Mouse (Mus musculus) cerebellum, adult 2 months (tissue): ENCODE data around the gene B3gnt9. TPM values are rescaled to one million over a fixed set of nuclear protein-coding genes. Genes with fewer than 3 reads are reported as not detected.

Experiments
- DNase-seq, 2 experiments: peaks; one replicate each; pipeline ENCODE4 v3.0.0; 2021
- H3K27ac ChIP-seq: fragments of 200-500 bp; 2 replicates; pipeline ENCODE4 v1.5.1; 2012; ENCODE audit warnings: low read length, control low read depth, inconsistent platforms; ENCODE audit not compliant: insufficient read depth
- H3K27me3 ChIP-seq: fragments of 200-500 bp; 2 replicates; pipeline ENCODE4 v1.6.1; 2012; ENCODE audit warnings: inconsistent platforms, mild to moderate bottlenecking, low read length, moderate library complexity; ENCODE audit not compliant: control insufficient read depth, insufficient read depth
- H3K4me1 ChIP-seq: fragments of 200-500 bp; 2 replicates; pipeline ENCODE4 v1.6.1; 2011; ENCODE audit warnings: low read length; ENCODE audit not compliant: control insufficient read depth, insufficient read depth
- H3K4me3 ChIP-seq: fragments of 200-500 bp; replicated peaks from 2 replicates; pipeline ENCODE3; 2011; ENCODE audit warnings: mild to moderate bottlenecking, low read depth, low read length, control low read depth; ENCODE audit not compliant: insufficient read depth
- CTCF ChIP-seq: fragments of 200-500 bp; IDR thresholded peaks from 2 replicates; pipeline ENCODE4 v1.5.1; 2011; ENCODE audit warnings: low read depth, mild to moderate bottlenecking, control low read depth, low read length, moderate library complexity, borderline replicate concordance; ENCODE audit not compliant: insufficient read depth
- POLR2A ChIP-seq: fragments of 200-500 bp; IDR thresholded peaks from 2 replicates; pipeline ENCODE4 v1.6.1; 2011; ENCODE audit warnings: low read length, control low read depth, borderline replicate concordance; ENCODE audit not compliant: insufficient read depth
- WGBS: fragments of 180-500 bp; shearing (Covaris S2); methylation state at CpG from one replicate; pipeline ENCODE4 v1.1.7; 2018; 5-methylcytosine and 5-hydroxymethylcytosine counted together
- polyA plus RNA-seq: library from polyadenylated mRNA; depleted of rRNA; stranded (reverse); fragments of >200 nt; gene quantifications from 2 replicates; pipeline ENCODE4 v1.2.3, GENCODE M21; 2012

B3gnt9 gene
- polyA plus RNA-seq, 1 experiment = 6.3 TPM

- H3K4me1 ChIP-seq = peaks cover 9% of the 10 kb centered on the region
- peak; percentile 94 for DNase-seq
- no peaks in the 10 kb centered on the region; the same call in 1 of the 2 replicates for H3K27me3 ChIP-seq
- TF ChIP-seq CTCF (no peak; the same call in 1 of the 2 replicates), POLR2A (peak; percentile 27; the same call in 1 of the 2 replicates)
- no peak overlapping the region for H3K27ac ChIP-seq
- peak overlapping the region; percentile 57 for H3K4me3 ChIP-seq
- 2% methylated on average over 28 of the region's 28 CpGs for WGBS
Observed at GRCm38 (mm10) chr8:105278911-105279334, 24.0 kb upstream of the B3gnt9 start.

DNA sequence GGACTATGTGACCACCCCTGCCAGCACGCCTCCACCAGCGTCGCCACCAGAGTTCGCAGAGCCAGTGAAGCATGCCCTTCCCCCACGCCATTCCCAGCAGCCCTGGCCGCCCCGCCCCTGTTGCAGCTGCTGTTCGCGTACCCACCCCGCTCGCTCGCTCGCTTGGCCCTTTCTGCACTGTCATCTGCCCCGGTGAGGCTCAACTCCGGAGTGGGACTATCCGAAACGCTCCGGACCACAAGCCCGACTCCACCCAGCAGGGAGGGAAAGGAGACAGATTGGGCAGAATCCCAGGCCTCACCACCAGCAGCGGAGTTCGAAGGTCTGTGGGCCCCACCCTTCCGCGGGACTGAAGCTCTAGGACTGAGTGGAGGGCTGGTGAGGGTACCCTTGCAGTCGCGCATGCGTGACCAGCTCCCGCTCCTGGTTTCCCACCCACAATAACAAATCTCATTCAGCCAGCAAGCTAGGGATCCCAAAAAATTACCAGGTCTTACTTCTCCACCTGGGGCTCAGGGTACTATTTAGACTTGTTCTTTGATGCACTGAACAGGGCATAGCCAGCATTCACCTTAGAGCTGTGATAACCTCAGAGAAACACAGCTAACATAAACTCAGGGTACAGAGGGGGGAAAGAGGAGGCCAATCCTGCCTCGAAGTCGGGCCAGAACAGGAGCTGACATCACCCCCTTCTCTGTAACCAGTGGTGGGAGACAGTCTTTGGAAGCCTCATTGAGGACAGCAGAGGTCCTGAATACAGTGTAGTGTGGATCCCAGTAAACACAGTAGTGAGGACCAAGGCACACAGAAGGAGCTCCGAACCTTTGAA, 21.6 kb upstream of the B3gnt9 start:
- H3K27me3 ChIP-seq = no peaks in the 10 kb centered on the region; the same call in 1 of the 2 replicates
- peaks cover 3% of the 10 kb centered on the region for H3K4me1 ChIP-seq
- no peak for TF ChIP-seq POLR2A
- no peak for TF ChIP-seq CTCF
- H3K27ac ChIP-seq = no peak overlapping the region
- peak overlapping the region; percentile 24 for H3K4me3 ChIP-seq
- WGBS = 14% methylated on average over 30 of the region's 30 CpGs
- DNase-seq = no peak

DNA sequence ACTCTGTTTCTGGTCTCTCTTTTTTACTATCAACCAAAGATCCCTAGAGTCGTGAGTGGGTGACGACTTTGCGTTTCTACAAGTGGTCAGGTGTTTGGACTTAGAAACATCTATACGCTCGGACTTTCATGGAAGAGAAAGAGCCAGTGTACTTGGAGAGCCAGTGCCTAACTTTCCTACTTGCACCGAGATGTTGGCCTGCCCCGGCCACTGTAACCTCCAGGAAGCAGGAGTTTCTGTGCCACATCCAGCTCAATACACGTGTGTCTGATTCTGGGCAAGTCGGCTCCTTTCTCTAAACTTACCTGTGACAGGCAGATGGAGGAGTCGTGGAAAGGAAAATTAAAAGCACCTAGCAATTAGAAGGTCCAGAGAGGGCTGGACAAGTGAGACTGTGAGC, 20.9 kb upstream of the B3gnt9 start, which contains the start of gene Nol3:
Nol3 (plus strand) TSS at position 301 of the 400 bp plus-strand sequence.
- Histone ChIP-seq H3K27ac (no peak within 1 kb of the TSS), H3K4me1 (peaks cover 3% of the 10 kb centered on the region), H3K4me3 (peak within 1 kb of the TSS; percentile 24), H3K27me3 (no peaks in the 10 kb centered on the region; the same call in 1 of the 2 replicates)
- TF ChIP-seq POLR2A (no peak), CTCF (no peak)
- WGBS = 9% methylated on average over 10 of the region's 10 CpGs
- no peak for DNase-seq

- no peak for DNase-seq
- 15% methylated on average over 11 of the region's 11 CpGs for WGBS
- Histone ChIP-seq H3K4me1 (peaks cover 3% of the 10 kb centered on the region), H3K4me3 (no peak overlapping the region), H3K27me3 (no peaks in the 10 kb centered on the region; the same call in 1 of the 2 replicates), H3K27ac (no peak overlapping the region)
- TF ChIP-seq POLR2A (no peak), CTCF (no peak)
Observed at GRCm38 (mm10) chr8:105275387-105275786, 20.4 kb upstream of the B3gnt9 start.

GRCm38 (mm10) chr8:105270916-105271186, 15.9 kb upstream of the B3gnt9 start:
- Histone ChIP-seq H3K27me3 (no peaks in the 10 kb centered on the region; the same call in 1 of the 2 replicates), H3K27ac (no peak overlapping the region), H3K4me3 (no peak overlapping the region), H3K4me1 (peaks cover 3% of the 10 kb centered on the region; the same call in 1 of the 2 replicates)
- WGBS = 22% methylated on average over 11 of the region's 11 CpGs
- no peak for DNase-seq
- TF ChIP-seq CTCF = no peak
- no peak for TF ChIP-seq POLR2A

DNA sequence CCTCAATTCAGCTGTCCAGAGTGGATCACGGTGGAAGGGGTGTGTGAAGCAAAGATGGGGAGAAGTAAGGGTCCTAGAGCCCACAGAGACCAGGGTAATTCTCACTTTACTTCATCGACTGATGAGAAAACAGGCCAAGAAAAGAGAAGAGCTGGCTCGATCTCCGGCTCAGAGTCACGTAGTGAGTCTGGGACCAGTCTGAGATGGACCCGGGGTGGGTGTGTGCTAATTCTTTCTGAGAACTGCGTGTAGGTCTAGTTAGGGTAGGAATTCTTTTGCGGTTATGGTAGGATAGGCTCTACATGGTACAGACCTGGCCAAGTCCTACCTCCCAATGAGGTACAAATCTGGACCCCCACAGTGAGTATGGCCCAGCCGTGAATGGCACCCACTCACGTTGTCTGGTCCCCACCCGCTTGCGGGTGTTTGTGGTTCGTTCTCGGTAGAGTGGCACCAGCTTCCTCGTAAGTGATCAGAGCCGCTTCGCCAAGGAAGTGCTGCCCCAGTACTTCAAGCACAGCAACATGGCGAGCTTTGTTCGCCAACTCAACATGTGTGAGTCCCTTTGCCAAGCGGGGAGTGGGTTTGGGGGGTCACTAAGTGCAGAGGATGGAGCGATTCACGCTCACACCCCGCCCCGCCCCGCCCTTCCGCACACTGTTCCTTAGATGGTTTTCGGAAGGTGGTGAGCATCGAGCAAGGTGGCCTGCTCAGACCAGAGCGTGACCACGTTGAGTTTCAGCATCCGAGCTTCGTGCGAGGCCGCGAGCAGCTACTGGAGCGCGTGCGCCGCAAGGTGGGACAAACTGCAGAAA, 15.4 kb upstream of the B3gnt9 start:
- Histone ChIP-seq H3K27ac (no peak overlapping the region), H3K27me3 (no peaks in the 10 kb centered on the region; the same call in 1 of the 2 replicates), H3K4me3 (no peak overlapping the region), H3K4me1 (0 out of 2 replicates have a peak, but pooled peaks cover 3% of the 10 kb centered on the region)
- DNase-seq = no peak
- WGBS = 24% methylated on average over 39 of the region's 39 CpGs
- TF ChIP-seq POLR2A (no peak), CTCF (no peak)

- DNase-seq = peak in 1 of 2 experiments; percentile 51
- WGBS = 3% methylated on average over 42 of the region's 42 CpGs
- TF ChIP-seq POLR2A (no peak), CTCF (no peak)
Observed at GRCm38 (mm10) chr8:105269461-105269947, 14.6 kb upstream of the B3gnt9 start, which contains the start of gene Hsf4. TSS of gene Hsf4 (plus strand) at chr8:105269801.

More at GRCm38 (mm10) chr8:105269461-105269947, 14.6 kb upstream of the B3gnt9 start, which contains the start of gene Hsf4:
- Histone ChIP-seq H3K27me3 (no peaks in the 10 kb centered on the region; the same call in 1 of the 2 replicates), H3K4me1 (0 out of 2 replicates have a peak, but pooled peaks cover 3% of the 10 kb centered on the region), H3K27ac (no peak within 1 kb of the TSS), H3K4me3 (peak within 1 kb of the TSS; percentile 54)
